Mouse (Mus musculus): ENCODE measurements around the gene Dapl1.

Dapl1 gene

DNA sequence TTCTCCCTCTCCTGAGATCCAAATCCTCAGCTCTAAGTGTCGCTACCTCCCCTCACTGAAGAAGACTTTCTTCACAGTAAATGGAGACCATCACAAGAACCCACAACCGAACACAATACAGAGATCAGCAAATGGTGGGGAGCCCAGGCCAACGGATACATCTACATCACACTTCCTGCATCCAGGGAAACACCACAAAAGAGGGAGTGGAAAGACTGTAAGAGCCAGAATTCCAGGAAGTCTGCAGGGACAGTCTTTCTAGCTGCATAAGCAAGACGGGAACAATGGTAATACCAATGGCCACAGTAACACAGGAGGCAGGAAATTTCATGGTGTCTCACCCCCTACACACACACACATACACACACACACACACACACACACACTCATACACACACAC, 55.3 kb downstream of the Dapl1 start:
- DNase-seq (ENCODE audit: low read depth) = no peak

DNA sequence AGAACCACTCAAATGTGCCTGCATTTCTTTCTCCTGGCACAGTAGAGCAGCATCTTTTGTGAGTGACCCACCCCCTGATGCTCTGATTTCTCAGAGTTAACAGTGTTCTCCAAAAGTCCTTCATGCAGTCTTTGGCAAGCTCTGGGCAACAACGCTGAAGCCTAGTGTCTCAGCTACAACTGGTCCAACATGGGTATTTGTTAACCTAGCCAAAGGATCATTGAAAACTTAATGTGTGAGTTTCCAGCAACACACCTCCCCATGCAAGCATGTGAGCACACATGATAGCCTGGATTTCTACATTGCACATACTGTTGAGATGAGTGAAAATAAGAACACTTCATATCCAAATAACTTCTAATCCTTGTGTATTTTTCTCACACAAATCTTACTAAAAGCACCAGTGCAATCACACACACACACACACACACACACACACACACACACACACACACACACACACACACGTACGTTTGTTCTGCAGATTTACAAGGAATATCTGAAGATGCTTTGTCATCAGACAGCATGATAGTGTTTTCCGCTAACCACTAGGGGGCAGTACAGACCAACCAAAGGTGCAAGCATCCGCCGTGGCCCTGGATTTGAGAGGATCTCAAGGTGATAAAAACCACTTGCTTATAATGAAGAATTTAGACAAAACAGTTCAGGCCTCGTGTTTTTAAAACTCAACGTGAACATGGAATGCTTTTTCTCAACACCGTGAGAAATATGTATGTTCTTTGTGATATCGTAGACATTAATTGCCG, 56.9 kb downstream of the Dapl1 start:
- peak; percentile 50 for DNase-seq (ENCODE audit: low read depth)

DNA sequence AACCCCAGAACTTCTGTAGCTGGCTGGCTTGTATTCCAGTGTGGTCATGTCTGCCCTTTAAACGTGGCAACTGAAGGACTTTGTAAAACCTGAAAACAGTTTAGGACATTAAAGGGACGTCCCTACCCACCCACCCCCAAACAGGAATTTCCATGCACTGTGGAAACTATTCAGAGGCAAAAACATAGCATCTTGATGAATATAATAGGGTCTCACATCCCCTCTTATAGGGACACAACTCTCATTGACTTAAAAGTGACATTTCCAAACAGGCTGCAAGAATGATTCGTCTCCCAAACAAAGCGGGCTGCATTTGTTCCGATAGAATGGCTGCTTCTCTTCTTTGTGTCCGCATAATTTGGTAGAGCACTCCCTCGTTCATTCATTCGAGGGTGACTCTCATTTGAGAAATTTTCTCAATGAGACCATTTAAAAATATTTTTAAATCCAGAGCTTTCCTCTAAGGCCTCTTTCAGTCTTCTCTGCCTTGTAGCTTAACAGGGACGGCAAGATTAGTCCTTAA, 59.2 kb downstream of the Dapl1 start:
- no peak for DNase-seq (ENCODE audit: low read depth)

DNA sequence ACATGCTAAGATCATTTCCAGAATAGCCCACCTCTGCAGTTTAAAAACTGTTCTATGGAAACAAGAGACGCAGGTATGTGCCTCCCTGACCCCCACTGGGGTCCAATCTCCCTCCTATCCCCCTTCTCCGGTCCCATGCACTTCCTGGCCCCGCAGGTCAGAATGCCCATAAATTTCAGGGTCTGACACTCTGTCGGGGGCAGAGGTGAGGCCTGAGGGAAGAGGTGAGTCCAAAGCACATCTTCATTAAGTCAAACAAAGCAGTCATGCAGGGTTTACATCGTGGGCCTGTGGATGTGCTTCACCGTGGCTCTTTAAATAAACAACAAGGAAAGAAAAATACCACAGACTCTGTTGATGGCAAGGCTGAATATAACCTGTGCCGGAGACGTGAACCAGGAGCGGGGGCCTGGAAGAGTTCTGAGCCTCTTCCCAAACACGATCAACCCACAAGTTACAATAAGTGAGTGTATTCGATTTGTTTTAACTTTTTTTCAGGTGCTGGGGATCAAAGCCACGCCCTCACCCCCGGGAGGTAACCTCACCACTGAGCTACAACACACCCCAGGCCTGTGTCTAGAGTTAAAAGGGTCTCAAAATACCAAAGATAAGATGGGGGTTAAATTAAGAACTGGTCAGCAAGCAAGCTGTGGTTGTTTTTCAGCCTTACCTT, 59.9 kb downstream of the Dapl1 start:
- DNase-seq (ENCODE audit: low read depth) = no peak

DNA sequence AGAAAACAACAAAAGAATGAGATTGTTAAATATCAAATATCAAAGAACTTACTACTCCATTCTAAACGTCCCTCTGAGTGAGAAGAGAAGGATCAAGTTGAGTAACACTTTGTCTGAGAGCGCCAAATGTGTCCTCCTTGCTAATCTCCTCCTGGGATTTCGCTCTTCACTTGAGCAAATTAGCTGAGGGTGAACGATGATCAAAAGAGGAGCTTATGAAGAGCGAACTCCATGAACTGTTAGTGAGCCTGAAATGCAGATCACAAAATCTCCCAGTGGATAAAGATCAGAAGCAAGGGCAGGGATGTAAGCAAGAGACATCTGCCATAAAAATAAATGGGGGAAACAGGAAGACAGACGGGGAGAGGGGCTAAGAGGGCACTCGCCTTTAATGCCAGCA, 60.5 kb downstream of the Dapl1 start:
- no peak for DNase-seq (ENCODE audit: low read depth)

DNA sequence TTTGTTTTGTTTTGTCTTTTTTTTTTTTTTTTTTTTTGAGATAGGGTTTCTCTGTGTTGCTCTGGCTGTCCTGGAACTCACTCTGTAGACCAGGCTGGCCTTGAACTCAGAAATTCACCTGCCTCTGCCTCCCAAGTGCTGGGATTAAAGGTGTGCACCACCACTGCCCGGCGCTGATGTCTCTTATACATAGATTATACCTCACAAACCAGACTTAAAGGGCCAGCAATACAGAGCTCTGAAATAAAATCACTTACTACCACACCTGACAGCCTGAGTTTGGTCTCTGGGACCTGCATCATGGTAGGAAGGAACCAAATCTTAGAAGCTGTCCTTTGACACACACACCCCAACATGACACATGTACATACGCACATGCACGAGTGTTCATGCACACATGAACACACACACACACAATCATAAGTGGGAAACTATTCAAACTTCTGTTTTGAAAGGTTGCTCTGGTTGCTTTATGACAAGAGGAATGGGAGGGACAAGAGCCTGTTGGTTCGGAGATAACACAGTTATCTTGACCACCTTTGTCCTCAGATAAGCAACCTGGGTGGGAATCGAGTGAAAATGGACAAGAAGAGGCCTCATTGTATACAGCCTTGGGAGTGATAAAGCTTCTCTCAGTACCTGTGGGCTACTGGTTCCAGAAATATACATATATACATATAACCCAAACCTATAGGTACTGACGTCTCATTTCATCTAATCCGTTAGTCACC, 63.1 kb downstream of the Dapl1 start:
- DNase-seq (ENCODE audit: low read depth) = no peak

DNA sequence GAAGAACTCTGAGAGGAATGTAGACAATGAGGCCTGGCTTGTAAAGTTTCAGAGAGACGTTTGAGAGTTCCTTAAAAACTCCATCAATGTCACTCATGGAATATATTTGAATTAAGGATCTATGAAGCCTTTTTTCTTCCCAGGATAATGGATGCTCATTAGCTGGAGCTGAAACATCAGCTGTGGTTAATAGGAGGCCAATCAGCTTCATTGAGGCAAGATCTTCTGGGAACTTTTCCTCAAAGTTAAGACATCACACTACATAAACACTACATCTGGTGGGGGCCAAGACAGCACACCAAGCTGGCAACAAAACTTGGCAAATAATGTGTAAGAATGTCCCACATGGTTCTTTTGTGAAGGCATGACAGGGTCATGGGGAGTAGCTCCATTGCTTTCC, 68.3 kb downstream of the Dapl1 start:
- no peak for DNase-seq (ENCODE audit: low read depth)

DNA sequence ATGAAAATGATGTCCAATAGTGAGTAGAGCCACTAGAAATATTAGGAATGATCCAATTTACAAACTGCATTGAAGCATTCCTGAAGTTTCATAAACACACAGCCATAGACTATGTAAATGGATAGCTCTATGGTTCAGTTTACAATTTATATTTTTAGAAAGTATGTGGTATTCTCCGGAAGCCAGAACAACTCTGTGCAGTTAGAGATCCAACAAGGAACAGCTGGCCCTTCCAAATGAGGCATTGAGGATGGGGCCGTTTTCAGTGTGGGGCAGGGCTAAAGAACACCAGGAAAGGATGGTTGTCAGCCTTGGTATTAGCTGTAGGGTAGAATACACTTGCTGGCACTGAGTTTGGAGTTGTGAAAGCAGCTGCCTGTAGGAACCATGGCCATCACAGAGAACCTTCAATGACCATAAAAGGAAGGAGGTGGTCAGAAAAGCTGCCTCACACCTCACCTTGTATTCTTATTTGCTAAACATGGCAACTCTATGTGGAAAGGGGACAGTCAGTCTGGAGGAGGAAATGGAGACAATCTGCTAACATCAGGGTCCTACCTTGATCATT, 70.0 kb downstream of the Dapl1 start:
- DNase-seq (ENCODE audit: low read depth) = no peak
